Mouse (Mus musculus) C2C12 (cell line): ENCODE data around the gene Pold1.

Experiments used
- CTCF ChIP-seq: IDR thresholded peaks from one replicate; pipeline ENCODE4 v1.5.1; 2011; ENCODE audit not compliant: control insufficient read depth, insufficient read depth, insufficient read length
- FOSL1 ChIP-seq: IDR thresholded peaks from one replicate; pipeline ENCODE4 v1.8.0; 2011; ENCODE audit warnings: mild to moderate bottlenecking, low read length; ENCODE audit not compliant: poor library complexity, insufficient read depth, severe bottlenecking
- MYOD1 ChIP-seq: IDR thresholded peaks from one replicate; pipeline ENCODE4 v1.6.1; 2011; ENCODE audit warnings: low read depth; ENCODE audit not compliant: control insufficient read depth, insufficient read length

GRCm38 (mm10) chr7:44537009-44537408 lies 11.6 kb downstream of the Pold1 start:
- TF ChIP-seq CTCF, result no peak
- no peak for TF ChIP-seq FOSL1
- no peak for TF ChIP-seq MYOD1
